Mouse (Mus musculus): ENCODE measurements around the gene 1110051M20Rik.
"Not testable (repeated sequence)": the region's sequence is repeated elsewhere in the genome, so short reads cannot be mapped to it uniquely, and the experiment has no call there.

Gene 1110051M20Rik

DNA sequence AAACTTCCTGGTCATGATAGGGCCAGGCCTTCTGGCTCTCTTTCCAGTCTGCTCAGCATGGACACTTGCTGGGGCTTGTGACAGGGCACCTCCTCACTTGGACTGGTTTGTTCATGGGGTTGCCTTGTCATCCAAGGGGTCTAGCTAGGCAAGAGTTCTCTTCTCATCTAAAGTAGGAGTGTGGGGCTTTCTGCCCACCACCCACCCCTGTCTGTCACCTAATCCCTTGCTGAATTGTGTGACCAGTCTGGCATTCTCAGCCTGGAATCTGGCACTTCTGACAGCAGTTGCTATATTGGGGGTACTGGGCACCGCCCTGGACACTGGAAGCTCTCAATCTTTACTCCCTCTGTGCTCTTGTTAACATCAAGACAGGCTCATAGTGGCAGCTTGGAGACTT is 185.0 kb downstream of the 1110051M20Rik start:
- DNase-seq (ENCODE audit: low spot score): no peak

DNA sequence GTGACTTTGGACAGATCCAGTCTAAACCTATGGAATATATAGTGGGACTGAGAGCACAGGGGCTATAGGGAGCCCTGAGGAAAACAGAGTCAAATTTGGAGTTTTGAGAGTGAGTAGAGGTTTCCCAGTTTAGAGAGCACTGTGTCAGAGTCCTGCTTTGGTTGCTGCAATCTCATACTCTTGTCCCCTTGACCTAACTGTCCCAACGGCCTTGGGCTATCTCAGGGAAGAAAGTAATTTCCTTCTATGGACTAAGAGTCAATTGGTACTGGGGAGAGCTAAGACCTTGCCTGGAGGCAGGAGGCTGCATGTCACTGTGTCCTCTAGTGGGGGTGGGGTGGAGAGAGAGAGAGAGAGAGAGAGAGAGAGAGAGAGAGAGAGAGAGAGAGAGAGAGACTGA is 185.7 kb downstream of the 1110051M20Rik start:
- DNase-seq (ENCODE audit: low spot score): no peak

DNA sequence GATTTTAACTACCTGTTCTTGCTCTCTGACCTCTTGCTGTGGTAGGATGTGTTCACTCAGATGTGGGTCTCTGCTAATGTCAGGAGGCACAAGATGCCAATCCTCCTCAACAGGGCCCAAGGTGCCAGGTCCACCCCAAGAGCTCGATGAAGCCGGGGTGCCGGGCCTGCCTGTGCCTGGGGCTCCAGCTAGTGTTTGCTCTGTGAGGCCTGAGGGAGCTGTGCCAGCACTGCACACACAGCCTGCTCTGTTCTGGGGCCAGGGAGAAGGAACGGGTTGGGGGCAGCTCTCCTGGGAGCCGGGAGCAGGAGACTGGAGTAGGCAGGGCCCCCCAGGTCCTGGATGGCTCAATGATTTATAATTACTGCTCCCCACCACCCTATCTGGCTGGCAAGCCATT is 186.4 kb downstream of the 1110051M20Rik start:
- peak; percentile 61 for DNase-seq (ENCODE audit: low spot score)

DNA sequence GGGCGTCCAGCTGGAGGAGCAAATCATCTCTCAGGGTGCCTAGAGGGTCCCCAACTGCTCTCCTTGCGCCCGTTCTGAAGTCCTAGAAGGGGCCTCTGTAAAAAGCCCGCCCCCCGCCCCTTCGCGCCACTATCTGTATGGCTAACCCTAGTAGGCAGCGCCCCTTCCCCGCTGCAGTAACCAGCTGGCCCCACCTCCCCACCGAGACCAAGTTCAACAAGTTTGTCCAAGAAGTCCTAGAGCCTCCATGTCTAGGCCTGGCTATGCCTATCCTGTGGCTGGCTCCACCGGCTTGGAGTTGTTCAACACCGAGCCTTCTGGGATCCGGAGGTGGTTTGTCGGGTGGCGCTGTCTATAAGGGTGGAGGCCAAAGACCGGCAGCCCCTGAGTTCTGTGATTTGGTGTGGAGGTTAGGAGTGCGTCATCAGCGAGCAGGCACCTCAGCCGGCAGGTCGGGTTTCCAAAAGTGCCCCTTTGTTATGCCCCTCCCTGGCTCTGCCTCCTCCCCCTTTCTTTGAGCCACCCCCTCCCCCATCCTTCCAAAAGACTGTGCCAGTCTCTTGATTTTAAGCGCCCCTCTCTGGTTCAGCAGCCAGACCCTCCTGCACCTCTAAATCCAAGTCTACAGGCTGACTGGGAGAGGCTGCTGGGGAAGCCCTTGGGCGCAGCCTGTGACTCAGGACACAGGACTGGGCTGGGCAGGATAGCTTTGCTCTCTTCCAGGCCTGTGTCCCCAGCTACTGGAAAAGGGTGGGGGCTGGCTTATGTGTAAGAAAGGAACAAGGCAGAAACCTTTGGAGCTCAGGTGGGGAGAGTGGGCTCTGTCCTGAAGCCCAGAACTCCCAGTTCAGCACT is 187.2 kb downstream of the 1110051M20Rik start:
- DNase-seq (ENCODE audit: low spot score): no peak

DNA sequence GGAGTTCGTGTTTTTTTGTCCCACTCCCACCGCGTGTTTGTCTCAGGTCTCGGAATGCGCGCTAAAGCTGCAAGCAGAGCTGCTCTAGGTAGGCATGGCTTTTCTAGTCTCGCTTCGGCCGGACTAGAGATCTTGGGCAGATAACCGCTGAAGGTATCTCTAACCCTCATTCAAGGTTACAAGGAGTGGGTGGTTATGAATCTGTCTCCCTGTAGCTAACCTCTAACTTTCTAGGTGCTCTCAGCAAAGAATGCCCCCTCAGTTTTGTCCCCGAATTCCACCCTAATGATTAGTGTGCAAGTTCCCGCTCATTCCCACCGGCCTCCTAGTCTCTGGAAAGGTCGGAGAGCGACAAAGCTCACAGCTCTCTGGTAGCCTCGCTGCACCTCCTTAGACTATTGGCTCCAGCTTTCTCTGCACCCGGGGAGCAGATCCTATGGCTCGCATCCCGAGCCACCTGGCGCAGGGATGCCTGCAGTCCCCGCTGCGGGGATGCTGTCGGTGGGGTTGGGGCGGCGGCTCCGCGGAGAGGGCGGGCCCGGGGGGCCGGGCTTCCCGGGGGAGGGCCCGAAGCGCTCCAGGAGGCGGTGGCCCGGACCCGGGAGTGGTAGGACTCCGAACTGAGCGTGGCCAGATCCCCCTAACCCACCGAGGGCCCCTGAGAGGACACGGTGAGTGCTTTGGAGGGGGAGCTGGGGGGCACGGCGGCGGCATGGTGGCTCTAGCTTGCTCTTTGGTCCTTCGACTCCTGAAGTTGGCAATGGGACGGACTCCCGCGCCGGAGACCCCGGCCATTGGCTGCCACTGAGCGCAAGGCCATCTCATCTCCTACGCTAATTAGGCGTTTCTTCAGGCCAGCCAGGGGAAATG is 188.0 kb downstream of the 1110051M20Rik start:
- DNase-seq (ENCODE audit: low spot score): no peak

DNA sequence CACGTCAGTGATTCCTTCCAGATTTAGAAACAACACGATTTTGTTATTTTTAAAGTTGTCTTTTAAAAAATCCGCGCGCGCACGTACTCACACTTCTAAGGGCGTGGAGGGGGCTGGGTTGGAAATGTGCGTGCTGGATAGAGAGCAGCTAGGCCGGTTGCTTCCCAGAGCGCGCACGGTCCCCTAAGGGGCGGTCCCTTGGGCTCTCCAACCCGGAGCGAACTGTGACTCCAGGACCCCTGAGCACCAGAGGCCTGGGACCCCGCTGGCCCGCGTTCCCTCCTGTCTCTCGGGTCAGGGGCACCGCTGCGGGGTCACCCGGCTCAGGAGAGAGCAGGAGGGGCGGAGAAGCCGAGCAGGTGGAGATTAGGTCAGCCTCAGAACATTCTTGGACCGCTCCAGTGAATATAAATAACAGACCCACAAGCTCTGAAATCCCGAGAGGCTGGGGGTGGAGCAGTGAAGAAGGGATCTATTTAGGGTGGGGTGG is 188.8 kb downstream of the 1110051M20Rik start, which contains the start of gene Pacsin3:
Gene Pacsin3, plus strand, starts transcription at position 294 of the 490 bp plus-strand sequence.
- no peak for DNase-seq (ENCODE audit: low spot score)

DNA sequence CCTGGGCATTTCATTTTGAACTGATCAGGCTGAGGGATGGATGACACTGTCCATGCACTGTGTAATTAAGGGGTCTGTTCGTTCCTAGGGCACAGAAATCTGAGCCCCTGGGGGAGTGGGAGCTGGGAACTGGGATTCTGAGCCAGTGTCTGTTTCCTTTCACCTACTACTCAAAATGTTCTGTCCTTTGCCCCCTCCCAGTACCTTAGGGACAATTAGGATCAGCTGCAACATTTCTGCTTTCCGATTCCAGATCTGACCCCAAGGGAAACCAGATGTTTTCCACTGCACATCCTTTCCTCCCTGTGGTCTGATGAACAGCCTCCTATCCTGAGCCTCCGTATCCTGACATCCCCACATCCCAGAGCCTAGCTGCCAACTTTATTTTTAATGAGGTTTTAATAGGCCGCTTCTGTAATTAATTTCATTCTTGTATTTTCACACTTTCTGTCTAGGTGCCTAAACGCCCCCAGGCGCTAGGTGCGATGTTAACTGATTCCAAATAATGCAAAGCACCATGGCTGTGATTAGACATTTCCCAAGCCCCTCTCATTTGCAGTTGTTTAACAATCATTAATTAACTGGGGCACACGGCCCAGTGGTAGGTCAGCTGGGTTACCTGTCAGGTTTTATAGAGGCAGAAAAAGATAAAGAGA is 189.7 kb downstream of the 1110051M20Rik start:
- no peak for DNase-seq (ENCODE audit: low spot score)

DNA sequence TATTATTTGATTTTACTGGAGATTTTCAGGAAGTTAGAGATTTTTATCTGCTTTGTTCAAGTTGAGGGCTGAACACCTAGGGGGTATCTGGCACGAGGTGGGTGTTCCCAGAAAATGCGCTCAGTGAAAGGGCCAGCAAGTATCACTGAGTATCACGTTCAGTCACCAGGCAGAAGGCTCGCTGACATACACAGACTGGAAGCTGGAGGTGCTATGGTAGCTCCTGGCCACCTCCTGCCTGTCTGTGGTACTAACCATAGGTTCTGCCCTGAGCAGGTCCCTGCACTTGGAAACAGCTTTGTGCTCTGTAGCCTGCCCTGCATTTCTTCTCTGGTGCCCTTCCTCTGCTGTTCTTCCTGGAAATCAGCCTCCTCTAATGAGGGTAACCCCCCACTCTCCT is 192.0 kb downstream of the 1110051M20Rik start:
- DNase-seq (ENCODE audit: low spot score): no peak

DNA sequence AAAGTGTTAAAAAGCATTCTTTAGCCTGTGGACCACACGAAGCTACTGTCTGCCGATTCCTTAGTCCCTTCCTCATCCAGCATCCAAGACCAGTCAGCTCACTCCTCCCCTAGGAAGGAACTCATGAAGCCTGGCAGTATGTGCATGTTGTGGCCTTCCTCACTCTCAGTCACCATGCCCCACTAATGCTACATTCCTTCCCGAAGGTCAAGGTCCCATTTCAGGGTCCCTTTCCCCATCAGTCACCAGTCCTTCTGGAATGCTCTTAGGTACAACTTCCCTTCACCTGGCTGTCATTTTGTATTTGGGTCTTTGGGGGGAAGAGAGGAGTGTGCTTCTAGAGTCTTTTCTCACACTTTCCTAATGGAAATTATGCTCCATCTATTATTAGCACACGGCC is 192.5 kb downstream of the 1110051M20Rik start:
- no peak for DNase-seq (ENCODE audit: low spot score)

DNA sequence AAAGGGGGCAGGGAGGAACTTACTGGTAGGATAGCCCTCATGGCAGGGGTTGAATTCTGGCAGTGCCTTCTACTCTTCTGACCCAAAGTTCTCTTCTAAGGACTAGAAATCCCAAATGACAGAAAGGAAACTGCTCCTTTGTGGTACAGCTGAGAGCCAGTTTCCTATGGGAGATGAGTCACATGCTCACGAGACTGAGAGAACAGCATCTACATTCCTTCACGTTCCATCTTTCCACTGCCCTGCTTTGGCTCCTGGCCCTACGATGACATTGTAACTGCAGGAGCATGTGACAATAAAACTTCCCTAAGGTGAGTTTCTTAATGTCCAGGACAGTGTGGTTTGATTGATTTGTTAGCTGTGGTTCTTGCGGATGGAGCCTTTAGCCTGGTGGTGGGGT is 196.1 kb downstream of the 1110051M20Rik start:
- no peak for DNase-seq (ENCODE audit: low spot score)

DNA sequence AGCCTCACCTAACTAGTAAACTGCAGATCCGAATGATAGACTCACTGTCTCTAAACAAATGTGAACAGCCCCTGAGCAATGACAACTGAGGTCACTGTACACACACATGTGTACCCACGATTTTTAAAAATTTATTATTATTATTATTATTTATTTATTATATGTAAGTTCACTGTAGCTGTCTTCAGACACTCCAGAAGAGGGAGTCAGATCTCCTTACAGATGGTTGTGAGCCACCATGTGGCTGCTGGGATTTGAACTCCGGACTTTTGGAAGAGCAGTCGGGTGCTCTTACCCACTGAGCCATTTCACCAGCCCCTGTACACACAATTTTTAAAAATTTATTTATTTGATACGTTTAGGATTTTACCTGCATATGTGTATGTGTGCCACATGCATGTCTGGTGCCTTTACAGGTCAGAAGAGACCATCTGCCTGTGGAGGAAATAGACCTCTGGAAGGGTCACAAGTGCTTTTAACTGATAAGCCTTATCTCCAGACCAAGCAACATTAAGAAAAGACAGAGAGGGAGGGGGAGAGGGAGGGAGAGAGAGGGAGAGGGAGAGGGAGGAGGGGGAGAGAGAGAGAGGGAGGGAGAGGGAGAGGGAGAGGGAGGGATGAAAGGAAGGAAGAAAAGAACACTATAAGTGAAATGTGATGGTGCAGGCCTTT is 199.8 kb downstream of the 1110051M20Rik start:
- DNase-seq (ENCODE audit: low spot score): no peak

DNA sequence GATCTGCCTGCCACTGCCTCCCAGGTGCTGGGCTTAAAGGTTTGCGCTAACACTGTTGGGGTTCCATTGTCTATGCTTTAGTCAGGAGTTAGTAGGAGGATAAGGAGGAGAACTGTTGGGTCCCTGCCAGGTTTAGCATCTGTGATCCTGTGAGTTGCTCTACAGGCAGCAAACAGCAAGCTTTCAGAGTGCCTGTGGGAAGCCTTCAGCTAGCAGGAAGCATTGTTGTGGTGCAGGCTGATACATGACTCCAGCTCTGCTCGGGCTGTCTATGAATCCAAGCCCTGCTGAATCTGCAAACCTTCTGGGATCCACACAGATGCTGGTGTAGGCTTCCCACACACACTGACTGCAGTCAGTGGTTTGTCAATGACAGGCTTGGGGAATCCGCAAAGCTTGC is 201.1 kb downstream of the 1110051M20Rik start:
- DNase-seq (ENCODE audit: low spot score): peak; percentile 73

DNA sequence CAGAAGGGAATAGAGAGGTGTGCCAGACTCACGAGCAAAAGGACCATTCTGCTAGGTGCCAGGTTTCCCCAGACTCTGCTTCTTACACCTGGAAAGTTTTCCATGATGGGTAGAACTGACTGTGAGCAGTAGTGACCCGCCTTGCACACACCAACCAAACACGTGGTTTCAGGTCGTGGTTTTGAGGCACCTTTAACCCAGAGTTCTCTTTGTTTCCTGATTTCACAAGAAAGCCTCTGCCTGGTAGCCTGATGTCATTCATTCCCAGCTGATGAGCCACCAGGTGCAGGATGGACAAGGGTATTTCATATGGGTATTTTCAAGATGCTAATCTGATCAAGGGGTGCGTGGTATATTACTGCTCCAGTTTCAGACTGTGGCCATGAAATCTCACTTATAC is 202.0 kb downstream of the 1110051M20Rik start:
- no peak for DNase-seq (ENCODE audit: low spot score)

DNA sequence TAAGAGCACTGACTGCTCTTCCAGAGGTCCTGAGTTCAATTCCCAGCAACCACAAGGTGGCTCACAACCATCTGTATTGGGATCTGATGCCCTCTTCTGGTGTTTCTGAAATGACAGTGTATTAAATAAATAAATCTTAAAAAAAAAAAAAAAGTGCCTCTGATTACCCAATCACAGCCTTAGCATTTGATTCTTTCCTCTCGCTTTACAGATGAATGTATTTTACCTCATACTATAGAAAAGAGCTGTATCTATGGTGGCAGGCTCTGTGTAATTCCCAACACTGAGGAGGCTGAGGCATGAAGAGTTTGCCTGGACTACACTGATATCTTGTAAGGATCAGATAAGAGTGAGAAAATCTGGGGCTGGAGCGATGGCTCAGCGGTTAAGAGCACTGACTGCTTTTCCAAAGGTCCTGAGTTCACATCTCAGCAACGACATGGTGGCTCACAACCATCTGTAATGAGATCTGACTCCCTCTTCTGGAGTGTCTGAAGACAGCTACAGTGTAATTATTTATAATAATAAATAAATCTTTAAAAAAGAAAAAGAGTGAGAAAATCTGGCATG is 206.9 kb downstream of the 1110051M20Rik start:
- DNase-seq (ENCODE audit: low spot score): not testable (repeated sequence)

DNA sequence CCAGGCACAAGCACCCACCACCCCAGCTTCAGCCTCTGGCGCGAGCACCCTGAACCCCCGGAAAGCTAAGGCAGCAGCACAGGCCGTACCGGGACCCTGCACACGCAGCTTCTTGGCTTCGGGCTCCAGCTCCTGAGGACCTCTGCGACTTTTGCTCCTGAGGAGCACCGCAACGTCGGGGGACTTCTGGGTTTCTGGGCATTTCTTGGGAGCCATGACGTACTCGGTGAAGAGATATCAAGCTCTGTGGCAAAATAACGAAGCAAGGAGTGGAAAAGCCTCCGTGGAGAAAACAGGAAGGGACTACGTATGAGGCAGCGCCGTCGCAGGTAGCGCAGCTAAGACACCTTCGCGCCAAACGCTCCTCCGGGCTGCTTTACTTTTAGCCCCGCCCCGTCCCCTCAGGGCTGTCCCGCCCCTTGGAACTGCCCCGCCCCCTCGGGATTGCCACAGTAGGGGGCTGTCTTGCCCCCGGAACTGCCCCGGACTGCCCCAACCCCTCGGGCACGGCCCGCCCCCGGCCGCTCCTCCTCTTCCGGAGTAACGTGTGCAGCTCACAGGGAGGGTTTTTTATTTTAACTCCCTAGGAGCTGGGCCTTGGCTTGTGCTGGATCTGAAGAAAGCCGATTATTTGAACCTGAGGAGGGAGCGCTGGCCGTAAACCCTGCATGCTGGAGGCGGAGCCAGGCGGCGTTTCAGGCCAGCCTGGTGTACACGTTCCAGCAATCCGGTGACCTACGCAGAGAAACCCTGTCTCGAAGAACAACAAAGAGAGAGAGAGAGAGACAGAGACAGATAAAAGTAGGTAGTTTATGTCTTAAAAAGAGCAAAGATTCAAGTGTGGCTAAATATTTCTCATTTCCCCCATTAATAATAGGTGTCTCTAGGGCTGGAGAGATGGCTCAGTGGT is 207.6 kb downstream of the 1110051M20Rik start, which contains the start of gene Ddb2:
Gene Ddb2, minus strand, starts transcription at position 382 of the 910 bp plus-strand sequence.
- peak; percentile 90 for DNase-seq (ENCODE audit: low spot score)

DNA sequence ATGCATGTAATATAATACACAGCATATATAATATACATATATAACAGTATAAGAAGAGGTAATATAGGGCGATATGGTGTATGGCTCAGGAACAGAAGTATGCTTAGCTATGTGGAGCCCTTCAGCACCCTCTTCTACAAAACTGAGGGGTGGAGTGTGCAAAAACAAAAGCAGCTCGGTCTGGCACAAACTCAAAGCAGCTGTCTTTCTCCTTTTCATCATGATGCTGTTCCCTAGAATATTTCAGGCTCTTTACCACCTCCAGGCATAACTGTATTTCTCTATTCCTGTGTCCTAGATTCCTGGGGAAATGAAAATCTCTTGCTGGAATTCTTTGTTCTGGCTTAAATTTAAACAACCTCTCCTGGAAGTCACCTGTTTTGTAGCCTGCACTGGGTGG is 214.8 kb downstream of the 1110051M20Rik start:
- no peak for DNase-seq (ENCODE audit: low spot score)

Measured in layer of hippocampus, adult 11-12 months (tissue).